Mouse (Mus musculus) cerebellum, adult 11 months (tissue): ENCODE results near the gene Atg4c.
A peak's percentile ranks its signal among the peaks of the same experiment; 100 is the strongest.

Experiments used
- DNase-seq: peaks from one replicate; pipeline ENCODE4 v3.0.0; 2022

The Atg4c gene

GRCm38 (mm10) chr4:99193810-99194582 lies at the start of gene Atg4c:
Gene Atg4c (plus strand): TSS chr4:99193934.
- peak; percentile 80 for DNase-seq

- no peak for DNase-seq
Measured at GRCm38 (mm10) chr4:99151434-99151833, 42.3 kb upstream of the Atg4c start.

- DNase-seq: no peak
Measured at GRCm38 (mm10) chr4:99151885-99152558, 41.7 kb upstream of the Atg4c start.

GRCm38 (mm10) chr4:99156641-99157307 lies 37.0 kb upstream of the Atg4c start:
- DNase-seq: no peak

GRCm38 (mm10) chr4:99158495-99158894 lies 35.2 kb upstream of the Atg4c start:
- DNase-seq: no peak

GRCm38 (mm10) chr4:99160414-99160813 lies 33.3 kb upstream of the Atg4c start:
- DNase-seq: no peak

- no peak for DNase-seq
Measured at GRCm38 (mm10) chr4:99160899-99161298, 32.8 kb upstream of the Atg4c start.

GRCm38 (mm10) chr4:99161457-99161971 lies 32.2 kb upstream of the Atg4c start:
- no peak for DNase-seq

GRCm38 (mm10) chr4:99163001-99163400 lies 30.7 kb upstream of the Atg4c start:
- no peak for DNase-seq

- DNase-seq: no peak
Measured at GRCm38 (mm10) chr4:99163547-99163946, 30.2 kb upstream of the Atg4c start.

GRCm38 (mm10) chr4:99168869-99169268 lies 24.9 kb upstream of the Atg4c start:
- DNase-seq: no peak

- no peak for DNase-seq
Measured at GRCm38 (mm10) chr4:99174265-99174664, 19.5 kb upstream of the Atg4c start.

GRCm38 (mm10) chr4:99176841-99177240 lies 16.9 kb upstream of the Atg4c start:
- DNase-seq: no peak

GRCm38 (mm10) chr4:99177255-99177654 lies 16.5 kb upstream of the Atg4c start:
- DNase-seq: no peak

- DNase-seq: no peak
Measured at GRCm38 (mm10) chr4:99178851-99179250, 14.9 kb upstream of the Atg4c start.

- no peak for DNase-seq
Measured at GRCm38 (mm10) chr4:99179446-99180120, 14.2 kb upstream of the Atg4c start.

GRCm38 (mm10) chr4:99180921-99181320 lies 12.8 kb upstream of the Atg4c start:
- no peak for DNase-seq

- DNase-seq: no peak
Measured at GRCm38 (mm10) chr4:99181739-99182419, 11.9 kb upstream of the Atg4c start.

- no peak for DNase-seq
Measured at GRCm38 (mm10) chr4:99182660-99183431, 10.9 kb upstream of the Atg4c start.

- no peak for DNase-seq
Measured at GRCm38 (mm10) chr4:99184678-99185077, 9.1 kb upstream of the Atg4c start.

GRCm38 (mm10) chr4:99185305-99185704 lies 8.4 kb upstream of the Atg4c start:
- no peak for DNase-seq
